Mouse (Mus musculus): Measurements from ENCODE around the gene Acadvl. TPM values are rescaled to one million over a fixed set of nuclear protein-coding genes. Genes with fewer than 3 reads are reported as not detected.

Gene Acadvl
- polyA plus RNA-seq, 1 experiment: not detected

GRCm38 (mm10) chr11:69980196-69981140 lies 34.7 kb downstream of the Acadvl start:
- Histone ChIP-seq H3K4me1 (ENCODE audit: control insufficient read depth, insufficient read depth, low read length) (peaks cover 9% of the 10 kb centered on the region), H3K27ac (ENCODE audit: insufficient read depth, low read depth, low read length) (peak overlapping the region; percentile 98), H3K4me3 (ENCODE audit: insufficient read depth, low read depth, low read length) (peak overlapping the region; percentile 89)
- 1% methylated on average over 56 of the region's 60 CpGs for WGBS
- TF ChIP-seq POLR2A (IDR thresholded peaks at IDR 0.05; ENCODE audit: insufficient read depth, low read depth, low read length) (peak; percentile 47; the same call in 1 of the 2 replicates), CTCF (IDR thresholded peaks at IDR 0.05; ENCODE audit: insufficient read depth, low read depth, low read length) (no peak)

DNA sequence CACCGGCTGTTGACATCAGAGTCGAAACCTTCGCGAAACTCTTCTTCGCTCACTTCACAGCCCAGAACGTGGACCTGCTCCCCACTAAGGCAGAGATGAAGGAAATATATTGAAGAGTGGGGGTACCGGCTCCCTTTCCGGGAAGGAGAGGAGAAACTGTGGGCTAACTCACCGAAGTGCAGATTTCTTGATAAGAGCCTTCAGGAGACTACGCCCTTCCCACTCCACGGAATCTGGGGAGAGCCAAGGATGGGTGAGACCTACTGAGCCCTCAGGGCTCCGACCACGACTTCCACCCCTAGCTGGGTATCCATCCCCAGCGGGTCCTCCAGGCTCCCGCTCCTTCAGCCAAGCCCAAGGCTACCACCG lies 35.4 kb downstream of the Acadvl start:
- TF ChIP-seq CTCF (IDR thresholded peaks at IDR 0.05; ENCODE audit: insufficient read depth, low read depth, low read length) (no peak), POLR2A (IDR thresholded peaks at IDR 0.05; ENCODE audit: insufficient read depth, low read depth, low read length) (no peak)
- 1% methylated on average over 16 of the region's 16 CpGs for WGBS
- H3K27ac ChIP-seq (ENCODE audit: insufficient read depth, low read depth, low read length): peak overlapping the region; percentile 98; the same call in 1 of the 2 replicates
- H3K4me1 ChIP-seq (ENCODE audit: control insufficient read depth, insufficient read depth, low read length): peaks cover 9% of the 10 kb centered on the region
- H3K4me3 ChIP-seq (ENCODE audit: insufficient read depth, low read depth, low read length): peak overlapping the region; percentile 69

- Histone ChIP-seq H3K4me3 (ENCODE audit: insufficient read depth, low read depth, low read length) (no peak overlapping the region), H3K27ac (ENCODE audit: insufficient read depth, low read depth, low read length) (no peak overlapping the region), H3K4me1 (ENCODE audit: control insufficient read depth, insufficient read depth, low read length) (no peaks in the 10 kb centered on the region)
- 85% methylated on average over 4 of the region's 4 CpGs for WGBS
- TF ChIP-seq CTCF (IDR thresholded peaks at IDR 0.05; ENCODE audit: insufficient read depth, low read depth, low read length) (no peak), POLR2A (IDR thresholded peaks at IDR 0.05; ENCODE audit: insufficient read depth, low read depth, low read length) (no peak)
These were observed 38.9 kb downstream of the Acadvl start for GRCm38 (mm10) chr11:69976271-69976670.

DNA sequence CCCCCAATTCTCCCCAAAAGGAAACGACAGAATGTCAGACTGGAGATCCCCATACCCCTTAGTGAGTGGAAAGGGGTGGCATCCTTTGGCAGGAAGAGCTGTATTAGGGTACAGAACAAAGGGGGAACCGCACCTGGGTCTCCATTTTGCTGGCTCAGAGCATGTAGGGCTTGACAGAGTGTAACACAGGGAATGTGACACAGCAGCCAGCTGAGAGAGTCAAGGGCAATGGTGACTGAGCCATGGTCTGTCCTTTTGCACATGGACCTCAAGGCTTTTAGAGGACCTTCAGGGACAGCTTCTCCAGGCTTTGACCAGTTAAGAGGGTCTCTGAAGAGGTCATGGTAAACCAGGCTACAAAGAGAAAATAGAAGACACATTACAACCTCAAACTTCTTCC lies 40.3 kb downstream of the Acadvl start:
- H3K4me1 ChIP-seq (ENCODE audit: control insufficient read depth, insufficient read depth, low read length): no peaks in the 10 kb centered on the region
- H3K4me3 ChIP-seq (ENCODE audit: insufficient read depth, low read depth, low read length): no peak overlapping the region
- TF ChIP-seq POLR2A (IDR thresholded peaks at IDR 0.05; ENCODE audit: insufficient read depth, low read depth, low read length) (no peak), CTCF (IDR thresholded peaks at IDR 0.05; ENCODE audit: insufficient read depth, low read depth, low read length) (no peak)
- WGBS: 95% methylated on average over 2 of the region's 2 CpGs
- H3K27ac ChIP-seq (ENCODE audit: insufficient read depth, low read depth, low read length): no peak overlapping the region

GRCm38 (mm10) chr11:69970775-69971174 lies 44.4 kb downstream of the Acadvl start:
- Histone ChIP-seq H3K27ac (ENCODE audit: insufficient read depth, low read depth, low read length) (no peak overlapping the region), H3K4me3 (ENCODE audit: insufficient read depth, low read depth, low read length) (no peak overlapping the region), H3K4me1 (ENCODE audit: control insufficient read depth, insufficient read depth, low read length) (peaks cover 10% of the 10 kb centered on the region; the same call in 1 of the 2 replicates)
- TF ChIP-seq CTCF (IDR thresholded peaks at IDR 0.05; ENCODE audit: insufficient read depth, low read depth, low read length) (no peak), POLR2A (IDR thresholded peaks at IDR 0.05; ENCODE audit: insufficient read depth, low read depth, low read length) (no peak)
- WGBS: 75% methylated on average over 3 of the region's 3 CpGs

DNA sequence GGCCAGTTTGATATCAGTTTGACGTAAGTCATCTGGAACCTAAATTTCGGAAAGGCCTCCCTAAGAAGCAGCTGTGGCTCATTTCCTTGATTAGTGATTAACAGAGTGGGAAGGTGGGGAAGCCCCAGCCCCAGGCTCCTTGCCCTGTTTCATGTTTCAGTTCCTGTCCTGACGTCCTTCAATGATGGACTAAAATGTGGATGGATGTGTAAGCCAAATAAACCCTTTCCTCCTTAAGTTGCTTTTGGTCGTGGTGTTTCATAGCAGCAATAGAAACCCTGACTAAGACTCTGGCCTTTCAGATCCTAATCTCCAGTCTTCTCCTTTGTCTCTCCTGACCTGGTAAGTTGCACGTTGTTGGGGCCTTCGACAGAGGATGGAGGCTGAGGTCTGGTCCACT lies 45.0 kb downstream of the Acadvl start:
- 86% methylated on average over 6 of the region's 6 CpGs for WGBS
- peaks cover 12% of the 10 kb centered on the region; the same call in 1 of the 2 replicates for H3K4me1 ChIP-seq (ENCODE audit: control insufficient read depth, insufficient read depth, low read length)
- no peak overlapping the region for H3K4me3 ChIP-seq (ENCODE audit: insufficient read depth, low read depth, low read length)
- no peak overlapping the region for H3K27ac ChIP-seq (ENCODE audit: insufficient read depth, low read depth, low read length)
- TF ChIP-seq POLR2A (IDR thresholded peaks at IDR 0.05; ENCODE audit: insufficient read depth, low read depth, low read length) (no peak), CTCF (IDR thresholded peaks at IDR 0.05; ENCODE audit: insufficient read depth, low read depth, low read length) (no peak)

GRCm38 (mm10) chr11:69968793-69969192 lies 46.4 kb downstream of the Acadvl start:
- 89% methylated on average over 4 of the region's 4 CpGs for WGBS

GRCm38 (mm10) chr11:69966860-69967517 lies 48.2 kb downstream of the Acadvl start:
- peaks cover 14% of the 10 kb centered on the region; the same call in 1 of the 2 replicates for H3K4me1 ChIP-seq (ENCODE audit: control insufficient read depth, insufficient read depth, low read length)
- WGBS: 39% methylated on average over 17 of the region's 17 CpGs
- no peak overlapping the region for H3K27ac ChIP-seq (ENCODE audit: insufficient read depth, low read depth, low read length)
- no peak for TF ChIP-seq CTCF (IDR thresholded peaks at IDR 0.05; ENCODE audit: insufficient read depth, low read depth, low read length)
- TF ChIP-seq POLR2A (IDR thresholded peaks at IDR 0.05; ENCODE audit: insufficient read depth, low read depth, low read length): no peak
- no peak overlapping the region for H3K4me3 ChIP-seq (ENCODE audit: insufficient read depth, low read depth, low read length)

More at GRCm38 (mm10) chr11:69968793-69969192, 46.4 kb downstream of the Acadvl start:
- no peak for TF ChIP-seq POLR2A (IDR thresholded peaks at IDR 0.05; ENCODE audit: insufficient read depth, low read depth, low read length)
- Histone ChIP-seq H3K27ac (ENCODE audit: insufficient read depth, low read depth, low read length) (no peak overlapping the region), H3K4me3 (ENCODE audit: insufficient read depth, low read depth, low read length) (no peak overlapping the region), H3K4me1 (ENCODE audit: control insufficient read depth, insufficient read depth, low read length) (peaks cover 14% of the 10 kb centered on the region; the same call in 1 of the 2 replicates)

Data from olfactory bulb, adult 2 months (tissue).